Mouse (Mus musculus) heart, adult 2 months (tissue): ENCODE measurements around the gene Cep350. TPM values are rescaled to one million over a fixed set of nuclear protein-coding genes. Genes with fewer than 3 reads are reported as not detected.

Experiments
- DNase-seq, 2 experiments: peaks; one replicate each; pipeline ENCODE4 v3.0.0; 2021
- H3K27ac ChIP-seq: fragments of 200-600 bp; 2 replicates; pipeline ENCODE4 v1.8.1; 2022
- H3K27me3 ChIP-seq: fragments of 200-500 bp; 2 replicates; pipeline ENCODE4 v1.6.1; 2012; ENCODE audit warnings: mild to moderate bottlenecking, low read length, inconsistent platforms, mixed read lengths; ENCODE audit not compliant: control insufficient read depth, insufficient read depth
- H3K36me3 ChIP-seq: fragments of 200-500 bp; 2 replicates; pipeline ENCODE4 v1.6.1; 2012; ENCODE audit warnings: low read length, inconsistent platforms; ENCODE audit not compliant: control insufficient read depth, insufficient read depth
- H3K4me1 ChIP-seq: fragments of 200-500 bp; 2 replicates; pipeline ENCODE4 v1.6.1; 2011; ENCODE audit warnings: low read length; ENCODE audit not compliant: control insufficient read depth, insufficient read depth
- H3K4me3 ChIP-seq: fragments of 200-600 bp; 2 replicates; pipeline ENCODE4 v1.8.1; 2022
- H3K79me2 ChIP-seq: fragments of 200-500 bp; replicated peaks from 2 replicates; pipeline ENCODE4 v1.6.1; 2012; ENCODE audit warnings: mild to moderate bottlenecking, inconsistent platforms, low read length, moderate library complexity, mixed read lengths; ENCODE audit not compliant: control insufficient read depth, insufficient read depth
- H3K9ac ChIP-seq: fragments of 200-500 bp; 2 replicates; pipeline ENCODE4 v1.6.1; 2012; ENCODE audit warnings: low read depth, mild to moderate bottlenecking, control low read depth, inconsistent platforms, low read length, mixed read lengths
- CTCF ChIP-seq: fragments of 200-600 bp; IDR thresholded peaks from 2 replicates; pipeline ENCODE4 v1.8.1; 2022; ENCODE audit warnings: antibody characterized with exemption, mild to moderate bottlenecking, moderate library complexity
- EP300 ChIP-seq: fragments of 200-500 bp; IDR thresholded peaks from 2 replicates; pipeline ENCODE4 v1.6.1; 2011; ENCODE audit warnings: low read depth, low read length, control low read depth; ENCODE audit not compliant: insufficient read depth
- POLR2A ChIP-seq: fragments of 200-500 bp; IDR thresholded peaks from 2 replicates; pipeline ENCODE4 v1.6.1; 2011; ENCODE audit warnings: mild to moderate bottlenecking, low read depth, low read length, control low read depth; ENCODE audit not compliant: insufficient read depth
- WGBS: fragments of 180-500 bp; shearing (Covaris S2); methylation state at CpG from one replicate; pipeline ENCODE4 v1.1.7; 2018; 5-methylcytosine and 5-hydroxymethylcytosine counted together
- intact Hi-C: fragments of 180-260 bp; cut with DNase I; formaldehyde crosslinking; loops from one replicate; pipeline ENCODE4 v1.15.1; 2025
- long read RNA-seq: library from polyadenylated mRNA; stranded (forward); transcript quantifications from one replicate; pipeline ENCODE4 v2.0.0, GENCODE M21; 2021
- polyA plus RNA-seq: library from polyadenylated mRNA; depleted of rRNA; stranded (reverse); fragments of >200 nt; gene quantifications from 2 replicates; pipeline ENCODE4 v1.2.3, GENCODE M21; 2012; rRNA removed
- total RNA-seq, 2 experiments: library from RNA; stranded (reverse); gene quantifications; 2 replicates each; pipeline ENCODE4 v1.2.3; 2021

Gene Cep350
- total RNA-seq (10 to 100 TPM; 37.1 to 38.0 TPM), polyA plus RNA-seq (3.9 and 7.4 TPM in 2 replicates)
- long read RNA-seq, partial matches to known transcripts, result 1 of 3 reads
- long read RNA-seq, other reads (novel, unspliced or antisense), result 2 of 3 reads

- Histone ChIP-seq H3K79me2 (peaks cover 8% of the 10 kb centered on the region), H3K27ac (peak within 1 kb of the TSS; percentile 94), H3K4me1 (peaks cover 4% of the 10 kb centered on the region), H3K27me3 (no peaks in the 10 kb centered on the region), H3K36me3 (peaks cover 3% of the 10 kb centered on the region; the same call in 1 of the 2 replicates), H3K4me3 (peak within 1 kb of the TSS; percentile 92), H3K9ac (peak within 1 kb of the TSS; percentile 92)
- under 1% methylated on average over 55 of the region's 57 CpGs for WGBS
- TF ChIP-seq CTCF, result no peak
- 0 out of 2 replicates have a peak, but pooled peaks have one; percentile 52 for TF ChIP-seq EP300
- TF ChIP-seq POLR2A, result peak; percentile 92
- peak; percentile 95 to 99 for DNase-seq
- intact Hi-C loops, result loop anchor here (1.0 to 5.0 kb wide), 2 partner anchors 63 to 161 kb away; partner anchors contain the start of genes Qsox1 and Tor1aip1
Observed at GRCm38 (mm10) chr1:155973068-155973718, at the start of gene Cep350. TSS of gene Cep350 (minus strand) at chr1:155973255.

- intact Hi-C loops, result no loop called here
- Histone ChIP-seq H3K36me3 (peaks cover 16% of the 10 kb centered on the region), H3K9ac (no peak overlapping the region), H3K27ac (no peak overlapping the region), H3K4me1 (no peaks in the 10 kb centered on the region), H3K79me2 (no peaks in the 10 kb centered on the region; the same call in 1 of the 2 replicates), H3K4me3 (no peak overlapping the region), H3K27me3 (no peaks in the 10 kb centered on the region)
- no peak for TF ChIP-seq CTCF
- no peak for TF ChIP-seq POLR2A
- TF ChIP-seq EP300, result no peak
- no peak for DNase-seq
- 92% methylated on average over 1 of the region's 1 CpGs for WGBS
Observed at GRCm38 (mm10) chr1:156020402-156020801, 47.3 kb upstream of the Cep350 start.

GRCm38 (mm10) chr1:156019800-156020199, 46.7 kb upstream of the Cep350 start:
- no peak overlapping the region for H3K4me3 ChIP-seq
- intact Hi-C loops, result loop anchor here (5.0 kb wide), 1 partner anchor 107 kb away; no protein-coding TSS in a partner anchor
- H3K27me3 ChIP-seq, result no peaks in the 10 kb centered on the region
- H3K4me1 ChIP-seq, result no peaks in the 10 kb centered on the region
- H3K36me3 ChIP-seq, result peaks cover 18% of the 10 kb centered on the region
- H3K9ac ChIP-seq, result no peak overlapping the region
- no peak for TF ChIP-seq POLR2A
- no peak for TF ChIP-seq EP300
- TF ChIP-seq CTCF, result no peak
- H3K79me2 ChIP-seq, result no peaks in the 10 kb centered on the region; the same call in 1 of the 2 replicates
- H3K27ac ChIP-seq, result no peak overlapping the region
- WGBS, result 92% methylated on average over 1 of the region's 1 CpGs
- no peak for DNase-seq

GRCm38 (mm10) chr1:156009003-156009402, 35.9 kb upstream of the Cep350 start:
- no peak overlapping the region for H3K9ac ChIP-seq
- H3K4me3 ChIP-seq, result no peak overlapping the region
- H3K4me1 ChIP-seq, result no peaks in the 10 kb centered on the region
- H3K36me3 ChIP-seq, result peaks cover 23% of the 10 kb centered on the region
- TF ChIP-seq POLR2A (no peak), EP300 (no peak), CTCF (no peak)
- no peak for DNase-seq
- no peaks in the 10 kb centered on the region for H3K27me3 ChIP-seq
- WGBS, result 93% methylated on average over 1 of the region's 1 CpGs
- no peaks in the 10 kb centered on the region; the same call in 1 of the 2 replicates for H3K79me2 ChIP-seq
- intact Hi-C loops, result no loop called here
- no peak overlapping the region for H3K27ac ChIP-seq

GRCm38 (mm10) chr1:156005906-156006305, 32.9 kb upstream of the Cep350 start:
- TF ChIP-seq CTCF, result no peak
- no peak for TF ChIP-seq POLR2A
- no peak for TF ChIP-seq EP300
- Histone ChIP-seq H3K27me3 (no peaks in the 10 kb centered on the region), H3K36me3 (peaks cover 7% of the 10 kb centered on the region), H3K9ac (no peak overlapping the region), H3K4me3 (no peak overlapping the region), H3K4me1 (peaks cover 3% of the 10 kb centered on the region; the same call in 1 of the 2 replicates), H3K79me2 (no peaks in the 10 kb centered on the region), H3K27ac (no peak overlapping the region)
- no peak for DNase-seq
- intact Hi-C loops, result no loop called here
- WGBS, result 83% methylated on average over 11 of the region's 11 CpGs
